Mouse (Mus musculus): Measurements from ENCODE around the gene Stxbp2. TPM values are rescaled to one million over a fixed set of nuclear protein-coding genes. Genes with fewer than 3 reads are reported as not detected.

The Stxbp2 gene
- polyA plus RNA-seq, 1 experiment from 2014 or later = 25.2 TPM

DNA sequence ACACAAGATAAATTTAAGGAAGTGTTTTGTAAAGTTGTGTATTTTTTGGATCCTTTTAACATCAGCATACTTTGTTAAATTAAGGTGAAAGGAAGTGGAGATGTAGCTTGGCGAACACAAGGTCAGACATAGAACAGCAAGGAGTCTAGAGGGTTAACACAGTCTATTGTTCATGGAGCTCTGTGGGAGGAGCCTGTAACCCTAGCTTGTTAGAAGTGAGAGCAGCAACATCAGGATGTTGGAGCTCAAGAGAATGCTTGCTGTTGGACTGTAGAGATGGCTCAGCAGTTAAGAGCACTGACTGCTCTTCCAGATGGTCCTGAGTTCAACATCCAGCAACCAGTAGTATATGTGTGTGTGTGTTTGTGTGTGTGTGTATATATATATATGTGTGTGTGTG lies 18.2 kb downstream of the Stxbp2 start:
- Histone ChIP-seq H3K36me3 (ENCODE audit: control insufficient read depth, insufficient read depth, low read length) (no peaks in the 10 kb centered on the region), H3K27ac (ENCODE audit: low read depth, low read length) (no peak overlapping the region), H3K9me3 (ENCODE audit: control insufficient read depth, low read length) (no peaks in the 10 kb centered on the region), H3K4me2 (ENCODE audit: low read depth) (no peak overlapping the region), H3K27me3 (ENCODE audit: control insufficient read depth, insufficient read depth, low read length) (no peaks in the 10 kb centered on the region), H3K4me3 (ENCODE audit: low read depth, low read length) (no peak overlapping the region), H3K9ac (ENCODE audit: low read length) (no peak overlapping the region), H3K4me1 (ENCODE audit: control insufficient read depth, insufficient read depth, low read length) (no peaks in the 10 kb centered on the region)
- DNase-seq (ENCODE audit: low spot score) (no peak), ATAC-seq (ENCODE audit: insufficient read depth, low FRiP score, low TSS enrichment) (no peak)
- 44% methylated on average over 1 of the region's 1 CpGs for WGBS

DNA sequence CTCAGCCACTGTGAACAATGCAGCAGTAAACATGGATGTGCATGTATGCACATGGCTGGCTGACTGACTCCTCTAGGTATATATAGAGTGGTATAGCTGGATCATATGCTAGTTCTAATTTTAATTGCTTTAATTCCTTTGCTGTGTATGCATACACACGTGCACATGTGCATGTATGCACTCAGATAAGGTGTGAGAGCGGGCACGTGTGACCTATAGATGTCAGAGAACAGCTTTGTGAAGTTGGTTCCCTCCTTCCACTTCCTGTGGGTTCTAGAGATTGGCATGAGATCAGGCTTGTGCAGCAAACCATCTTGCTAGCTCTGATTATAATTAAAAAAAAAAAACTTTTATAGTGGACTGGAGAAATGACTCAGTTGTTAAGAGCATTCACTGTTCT lies 22.1 kb downstream of the Stxbp2 start:
- no peak overlapping the region for H3K4me2 ChIP-seq (ENCODE audit: low read depth)
- WGBS = 71% methylated on average over 3 of the region's 3 CpGs
- no peaks in the 10 kb centered on the region for H3K27me3 ChIP-seq (ENCODE audit: control insufficient read depth, insufficient read depth, low read length)
- no peaks in the 10 kb centered on the region for H3K4me1 ChIP-seq (ENCODE audit: control insufficient read depth, insufficient read depth, low read length)
- DNase-seq (ENCODE audit: low spot score) (no peak), ATAC-seq (ENCODE audit: insufficient read depth, low FRiP score, low TSS enrichment) (no peak)
- H3K27ac ChIP-seq (ENCODE audit: low read depth, low read length) = no peak overlapping the region
- H3K9ac ChIP-seq (ENCODE audit: low read length) = no peak overlapping the region
- H3K4me3 ChIP-seq (ENCODE audit: low read depth, low read length) = no peak overlapping the region
- H3K9me3 ChIP-seq (ENCODE audit: control insufficient read depth, low read length) = no peaks in the 10 kb centered on the region
- H3K36me3 ChIP-seq (ENCODE audit: control insufficient read depth, insufficient read depth, low read length) = no peaks in the 10 kb centered on the region

DNA sequence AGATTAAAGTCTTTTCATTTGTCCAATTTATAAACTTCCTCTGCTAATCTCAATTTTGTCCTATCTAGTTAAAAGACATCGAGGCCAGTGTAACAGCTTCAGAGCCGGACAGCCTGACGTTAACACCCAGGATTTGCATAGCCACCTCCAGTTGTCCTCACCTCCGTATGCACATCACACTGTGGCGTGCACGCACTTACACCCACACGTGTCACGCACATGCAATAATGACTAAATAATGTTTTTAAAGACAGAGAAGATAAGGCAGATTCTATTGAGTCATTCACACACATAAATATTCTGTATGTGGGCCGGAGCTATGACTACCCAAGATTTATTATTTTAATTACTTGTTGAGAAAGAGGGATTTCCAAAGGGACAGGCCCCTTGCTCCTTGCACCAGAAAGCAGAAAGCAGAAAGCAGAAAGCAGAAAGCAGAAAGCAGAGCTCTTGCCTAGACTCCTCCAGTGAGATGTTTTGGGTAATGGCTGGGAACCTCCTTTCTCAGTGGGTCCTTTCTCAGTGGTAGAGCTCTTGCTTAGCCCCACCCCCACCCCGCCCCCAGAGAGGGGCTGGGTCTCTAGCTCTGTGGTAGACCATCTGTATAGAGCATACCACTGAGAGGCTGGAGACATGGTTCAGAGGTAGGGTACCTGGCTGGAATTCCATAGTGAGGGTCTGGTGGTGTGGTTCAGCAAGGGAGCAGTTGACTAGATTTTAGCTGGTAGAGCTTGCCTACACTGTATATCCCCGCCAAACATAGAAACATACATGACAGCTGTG lies 24.2 kb downstream of the Stxbp2 start:
- Histone ChIP-seq H3K27ac (ENCODE audit: low read depth, low read length) (no peak overlapping the region), H3K4me3 (ENCODE audit: low read depth, low read length) (no peak overlapping the region), H3K36me3 (ENCODE audit: control insufficient read depth, insufficient read depth, low read length) (no peaks in the 10 kb centered on the region), H3K9me3 (ENCODE audit: control insufficient read depth, low read length) (no peaks in the 10 kb centered on the region), H3K4me1 (ENCODE audit: control insufficient read depth, insufficient read depth, low read length) (no peaks in the 10 kb centered on the region), H3K27me3 (ENCODE audit: control insufficient read depth, insufficient read depth, low read length) (no peaks in the 10 kb centered on the region), H3K9ac (ENCODE audit: low read length) (no peak overlapping the region), H3K4me2 (ENCODE audit: low read depth) (no peak overlapping the region)
- WGBS = 77% methylated on average over 11 of the region's 11 CpGs
- no peak for DNase-seq (ENCODE audit: low spot score)
- no peak for ATAC-seq (ENCODE audit: insufficient read depth, low FRiP score, low TSS enrichment)

DNA sequence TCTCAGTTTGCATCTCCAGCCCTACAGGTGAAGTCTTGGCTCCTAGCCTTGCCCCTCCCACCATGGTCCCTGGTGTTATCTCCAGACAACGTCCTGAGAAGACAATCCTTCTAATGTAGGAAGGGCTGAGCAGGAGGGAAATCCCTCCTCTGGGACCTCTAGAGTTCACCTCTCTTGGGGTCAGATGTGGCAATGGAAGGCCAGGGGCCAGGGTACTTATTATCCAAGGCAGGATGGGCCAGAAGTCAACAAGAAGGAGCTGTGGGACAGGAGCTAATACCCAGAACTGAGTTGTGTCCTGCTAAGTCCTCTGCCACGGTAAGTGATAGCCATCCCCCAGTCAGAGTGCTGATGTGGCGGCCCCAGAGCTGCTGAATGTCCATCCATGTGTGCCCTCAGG lies 24.8 kb downstream of the Stxbp2 start, which contains the start of gene Retn:
Gene Retn (plus strand): TSS at position 245 of the 400 bp plus-strand sequence.
- H3K27me3 ChIP-seq (ENCODE audit: control insufficient read depth, insufficient read depth, low read length) = no peaks in the 10 kb centered on the region
- no peaks in the 10 kb centered on the region for H3K4me1 ChIP-seq (ENCODE audit: control insufficient read depth, insufficient read depth, low read length)
- no peaks in the 10 kb centered on the region for H3K36me3 ChIP-seq (ENCODE audit: control insufficient read depth, insufficient read depth, low read length)
- H3K27ac ChIP-seq (ENCODE audit: low read depth, low read length) = no peak within 1 kb of the TSS
- DNase-seq (ENCODE audit: low spot score) = no peak
- H3K4me2 ChIP-seq (ENCODE audit: low read depth) = no peak within 1 kb of the TSS
- no peak for ATAC-seq (ENCODE audit: insufficient read depth, low FRiP score, low TSS enrichment)
- 66% methylated on average over 3 of the region's 3 CpGs for WGBS
- H3K9ac ChIP-seq (ENCODE audit: low read length) = no peak within 1 kb of the TSS
- H3K4me3 ChIP-seq (ENCODE audit: low read depth, low read length) = no peak within 1 kb of the TSS
- no peaks in the 10 kb centered on the region for H3K9me3 ChIP-seq (ENCODE audit: control insufficient read depth, low read length)

DNA sequence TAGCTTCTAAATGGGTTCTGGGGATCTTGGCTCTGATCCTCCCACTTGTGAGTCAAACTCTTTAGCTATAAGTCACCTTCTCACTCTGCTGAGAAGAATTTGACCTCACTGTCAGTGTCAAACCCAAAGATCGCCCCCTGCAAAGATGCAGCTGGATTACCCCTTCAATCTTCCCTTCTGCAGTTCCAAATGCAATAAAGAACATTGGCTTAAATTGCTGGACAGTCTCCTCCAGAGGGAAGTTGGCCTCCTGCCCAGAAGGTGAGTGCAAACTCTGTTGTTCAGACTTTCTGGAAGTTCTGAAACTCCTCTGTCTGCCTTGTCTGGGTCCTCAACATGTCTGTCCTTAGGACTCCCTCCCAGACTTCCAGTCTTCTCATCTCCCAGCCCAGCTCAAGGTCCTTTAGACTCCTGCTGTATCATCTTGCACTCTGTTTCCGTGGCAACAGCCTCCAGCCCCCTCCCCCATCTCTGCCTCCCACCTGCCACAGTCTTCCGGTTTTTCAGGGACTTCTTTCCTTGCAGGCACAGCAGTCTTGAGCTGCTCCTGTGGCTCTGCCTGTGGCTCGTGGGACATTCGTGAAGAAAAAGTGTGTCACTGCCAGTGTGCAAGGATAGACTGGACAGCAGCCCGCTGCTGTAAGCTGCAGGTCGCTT lies 26.1 kb downstream of the Stxbp2 start:
- Histone ChIP-seq H3K36me3 (ENCODE audit: control insufficient read depth, insufficient read depth, low read length) (no peaks in the 10 kb centered on the region), H3K27me3 (ENCODE audit: control insufficient read depth, insufficient read depth, low read length) (no peaks in the 10 kb centered on the region), H3K4me1 (ENCODE audit: control insufficient read depth, insufficient read depth, low read length) (no peaks in the 10 kb centered on the region), H3K4me2 (ENCODE audit: low read depth) (no peak overlapping the region), H3K4me3 (ENCODE audit: low read depth, low read length) (no peak overlapping the region), H3K27ac (ENCODE audit: low read depth, low read length) (no peak overlapping the region), H3K9me3 (ENCODE audit: control insufficient read depth, low read length) (no peaks in the 10 kb centered on the region), H3K9ac (ENCODE audit: low read length) (no peak overlapping the region)
- DNase-seq (ENCODE audit: low spot score) (peak; percentile 30), ATAC-seq (ENCODE audit: insufficient read depth, low FRiP score, low TSS enrichment) (no peak)
- WGBS = 26% methylated on average over 7 of the region's 7 CpGs

DNA sequence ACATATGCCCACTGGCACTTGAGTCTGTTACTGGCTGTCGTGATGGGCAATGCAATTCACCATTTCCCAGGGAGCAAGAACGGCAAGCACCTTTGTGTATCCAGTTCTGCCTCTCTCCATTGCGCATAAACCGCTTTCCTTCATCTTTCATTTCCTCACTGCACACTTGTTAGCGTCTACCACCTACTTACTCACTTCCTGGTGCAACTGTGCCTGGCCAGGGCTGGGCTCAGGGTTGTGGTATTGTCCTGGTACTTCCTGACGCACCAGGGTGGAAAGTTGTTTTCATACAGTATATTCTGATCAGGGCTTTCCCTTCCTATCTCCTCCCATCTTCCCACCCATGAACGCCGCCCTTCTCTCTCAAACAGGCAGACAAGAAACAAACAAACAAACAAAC lies 30.1 kb downstream of the Stxbp2 start:
- ATAC-seq (ENCODE audit: insufficient read depth, low FRiP score, low TSS enrichment) (no peak), DNase-seq (ENCODE audit: low spot score) (no peak)
- no peak overlapping the region for H3K9ac ChIP-seq (ENCODE audit: low read length)
- H3K27ac ChIP-seq (ENCODE audit: low read depth, low read length) = no peak overlapping the region
- H3K4me1 ChIP-seq (ENCODE audit: control insufficient read depth, insufficient read depth, low read length) = no peaks in the 10 kb centered on the region
- 86% methylated on average over 8 of the region's 8 CpGs for WGBS
- no peaks in the 10 kb centered on the region for H3K9me3 ChIP-seq (ENCODE audit: control insufficient read depth, low read length)
- H3K4me3 ChIP-seq (ENCODE audit: low read depth, low read length) = no peak overlapping the region
- no peaks in the 10 kb centered on the region for H3K36me3 ChIP-seq (ENCODE audit: control insufficient read depth, insufficient read depth, low read length)
- no peaks in the 10 kb centered on the region for H3K27me3 ChIP-seq (ENCODE audit: control insufficient read depth, insufficient read depth, low read length)
- no peak overlapping the region for H3K4me2 ChIP-seq (ENCODE audit: low read depth)

DNA sequence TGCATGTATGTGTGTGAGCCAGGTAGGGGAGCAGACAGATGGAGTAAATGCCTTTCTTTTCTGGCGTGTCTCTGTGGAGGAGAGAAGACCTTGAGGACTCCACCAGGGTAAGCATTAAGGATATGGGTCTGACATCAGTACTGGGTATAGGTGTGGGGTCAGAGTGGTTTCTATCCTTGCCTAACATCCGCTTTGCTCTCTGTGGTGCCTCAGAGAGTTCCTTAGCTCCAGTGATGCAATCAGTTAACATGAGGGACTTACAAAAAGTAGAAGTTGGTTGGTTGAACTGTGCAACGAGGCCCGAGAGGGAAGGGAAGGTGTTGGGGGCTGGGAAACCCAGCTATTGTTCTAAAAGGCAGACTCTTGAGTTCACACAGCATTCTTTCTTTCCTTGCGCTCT lies 33.6 kb downstream of the Stxbp2 start:
- no peak overlapping the region for H3K27ac ChIP-seq (ENCODE audit: low read depth, low read length)
- WGBS = 74% methylated on average over 5 of the region's 5 CpGs
- no peak overlapping the region for H3K4me2 ChIP-seq (ENCODE audit: low read depth)
- no peaks in the 10 kb centered on the region for H3K36me3 ChIP-seq (ENCODE audit: control insufficient read depth, insufficient read depth, low read length)
- H3K4me3 ChIP-seq (ENCODE audit: low read depth, low read length) = no peak overlapping the region
- DNase-seq (ENCODE audit: low spot score) (no peak), ATAC-seq (ENCODE audit: insufficient read depth, low FRiP score, low TSS enrichment) (no peak)
- H3K27me3 ChIP-seq (ENCODE audit: control insufficient read depth, insufficient read depth, low read length) = no peaks in the 10 kb centered on the region
- no peak overlapping the region for H3K9ac ChIP-seq (ENCODE audit: low read length)
- H3K4me1 ChIP-seq (ENCODE audit: control insufficient read depth, insufficient read depth, low read length) = no peaks in the 10 kb centered on the region
- no peaks in the 10 kb centered on the region for H3K9me3 ChIP-seq (ENCODE audit: control insufficient read depth, low read length)

DNA sequence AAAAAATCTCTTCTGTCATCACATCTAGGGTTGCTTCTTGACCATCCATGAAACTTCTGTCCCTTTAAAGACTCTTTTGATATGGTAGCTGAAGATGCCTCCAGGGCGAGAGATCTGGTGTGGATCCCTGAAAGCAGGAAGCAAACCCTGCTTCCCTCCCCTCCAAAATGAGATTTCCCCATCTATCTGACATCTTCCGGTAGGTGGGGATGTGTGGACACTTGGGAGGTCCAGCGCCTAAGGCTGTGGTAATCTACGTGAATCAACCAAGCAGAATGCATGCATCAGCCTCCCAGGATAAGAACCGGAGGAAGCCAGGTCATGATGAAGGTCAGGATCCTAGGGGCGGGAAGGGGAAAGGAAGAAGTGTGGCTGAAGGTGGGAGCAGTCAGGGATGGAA lies 34.8 kb downstream of the Stxbp2 start, which contains the start of gene Mcemp1:
Gene Mcemp1 (plus strand): TSS at position 248 of the 400 bp plus-strand sequence.
- H3K27ac ChIP-seq (ENCODE audit: low read depth, low read length) = no peak within 1 kb of the TSS
- no peak within 1 kb of the TSS for H3K4me3 ChIP-seq (ENCODE audit: low read depth, low read length)
- no peak for DNase-seq (ENCODE audit: low spot score)
- no peaks in the 10 kb centered on the region for H3K27me3 ChIP-seq (ENCODE audit: control insufficient read depth, insufficient read depth, low read length)
- H3K4me1 ChIP-seq (ENCODE audit: control insufficient read depth, insufficient read depth, low read length) = no peaks in the 10 kb centered on the region
- no peaks in the 10 kb centered on the region for H3K9me3 ChIP-seq (ENCODE audit: control insufficient read depth, low read length)
- H3K9ac ChIP-seq (ENCODE audit: low read length) = no peak within 1 kb of the TSS
- 68% methylated on average over 6 of the region's 6 CpGs for WGBS
- no peak for ATAC-seq (ENCODE audit: insufficient read depth, low FRiP score, low TSS enrichment)
- H3K36me3 ChIP-seq (ENCODE audit: control insufficient read depth, insufficient read depth, low read length) = no peaks in the 10 kb centered on the region
- H3K4me2 ChIP-seq (ENCODE audit: low read depth) = no peak within 1 kb of the TSS

DNA sequence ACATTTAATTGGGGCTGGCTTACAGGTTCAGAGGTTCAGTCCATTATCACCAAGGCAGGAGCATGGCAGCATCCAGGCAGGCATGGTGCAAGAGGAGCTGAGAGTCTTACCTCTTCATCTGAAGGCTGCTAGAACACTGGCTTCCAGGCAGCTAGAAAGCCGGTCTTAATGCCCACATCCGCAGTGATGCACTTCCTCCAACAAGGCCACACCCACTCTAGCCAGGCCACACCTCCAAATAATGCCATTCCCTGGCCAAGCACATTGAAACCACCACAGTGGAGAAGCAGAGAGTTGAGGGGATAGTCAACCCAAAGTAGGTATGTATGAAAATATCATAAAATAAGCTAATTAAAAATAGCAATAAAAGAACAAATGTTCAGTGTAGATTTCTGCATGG lies 39.6 kb downstream of the Stxbp2 start:
- Histone ChIP-seq H3K4me1 (ENCODE audit: control insufficient read depth, insufficient read depth, low read length) (no peaks in the 10 kb centered on the region), H3K4me3 (ENCODE audit: low read depth, low read length) (no peak overlapping the region), H3K9me3 (ENCODE audit: control insufficient read depth, low read length) (no peaks in the 10 kb centered on the region), H3K27me3 (ENCODE audit: control insufficient read depth, insufficient read depth, low read length) (no peaks in the 10 kb centered on the region), H3K36me3 (ENCODE audit: control insufficient read depth, insufficient read depth, low read length) (no peaks in the 10 kb centered on the region), H3K4me2 (ENCODE audit: low read depth) (no peak overlapping the region), H3K9ac (ENCODE audit: low read length) (no peak overlapping the region), H3K27ac (ENCODE audit: low read depth, low read length) (no peak overlapping the region)
- DNase-seq (ENCODE audit: low spot score) (no peak), ATAC-seq (ENCODE audit: insufficient read depth, low FRiP score, low TSS enrichment) (no peak)
- WGBS = 71% methylated on average over 2 of the region's 2 CpGs
